Mouse (Mus musculus) cerebellum, adult 2 months (tissue): ENCODE data around the gene Ilkap.

Source experiments
- CTCF ChIP-seq: fragments of 200-500 bp; IDR thresholded peaks from 2 replicates; pipeline ENCODE4 v1.5.1; 2011; ENCODE audit warnings: low read depth, mild to moderate bottlenecking, control low read depth, low read length, moderate library complexity, borderline replicate concordance; ENCODE audit not compliant: insufficient read depth
- POLR2A ChIP-seq: fragments of 200-500 bp; IDR thresholded peaks from 2 replicates; pipeline ENCODE4 v1.6.1; 2011; ENCODE audit warnings: low read length, control low read depth, borderline replicate concordance; ENCODE audit not compliant: insufficient read depth

- TF ChIP-seq CTCF (no peak), POLR2A (no peak)
Measured at GRCm38 (mm10) chr1:91436380-91437082, 37.9 kb upstream of the Ilkap start.
